Mouse (Mus musculus) heart, embryonic 14.5 days (tissue): Measurements from ENCODE around the gene Bcr. TPM values are rescaled to one million over a fixed set of nuclear protein-coding genes. Genes with fewer than 3 reads are reported as not detected.
"Not testable (repeated sequence)": the region's sequence is repeated elsewhere in the genome, so short reads cannot be mapped to it uniquely, and the experiment has no call there.

Experiments used
- ATAC-seq: fragments of 200-750 bp; cut with Nextera tagmentation; 2 replicates; pipeline ENCODE4 v1.8.0; 2017; ENCODE audit warnings: low read depth, moderate TSS enrichment; ENCODE audit not compliant: insufficient number of reproducible peaks, insufficient read depth, low FRiP score
- H3K27ac ChIP-seq, 2 experiments: fragments of 200-500 bp in 1 of 2; fragments of 300-500 bp in 1 of 2; sonication (generic) in 1 of 2; replicated peaks in 1 of 2; 2 replicates each; pipeline ENCODE4 v1.5.1; 2012 to 2014; ENCODE audit warnings: low read depth in 2 of 2, low read length in 2 of 2, control low read depth in 1 of 2, mild to moderate bottlenecking in 1 of 2, mixed read lengths in 1 of 2; ENCODE audit not compliant: control insufficient read depth in 1 of 2, insufficient read depth in 1 of 2
- H3K27me3 ChIP-seq: fragments of 300-500 bp; sonication (generic); 2 replicates; pipeline ENCODE4 v1.6.1; 2014; ENCODE audit warnings: mild to moderate bottlenecking, low read length, control low read depth; ENCODE audit not compliant: control insufficient read depth, insufficient read depth
- H3K36me3 ChIP-seq: fragments of 300-500 bp; sonication (generic); 2 replicates; pipeline ENCODE4 v1.6.1; 2014; ENCODE audit warnings: mild to moderate bottlenecking, control low read depth, low read length, mixed read lengths; ENCODE audit not compliant: control insufficient read depth, insufficient read depth
- H3K4me1 ChIP-seq, 2 experiments: fragments of 200-500 bp in 1 of 2; fragments of 300-500 bp in 1 of 2; sonication (generic) in 1 of 2; 2 replicates each; pipeline ENCODE4 v1.6.1; 2012 to 2014; ENCODE audit warnings: low read length in 2 of 2, control low read depth in 1 of 2, mixed read lengths in 1 of 2; ENCODE audit not compliant: control insufficient read depth in 2 of 2, insufficient read depth in 2 of 2
- H3K4me2 ChIP-seq: fragments of 300-500 bp; sonication (generic); 2 replicates; pipeline ENCODE4 v1.6.1; 2014; ENCODE audit warnings: mild to moderate bottlenecking, low read length
- H3K4me3 ChIP-seq, 2 experiments: fragments of 200-500 bp in 1 of 2; fragments of 300-500 bp in 1 of 2; sonication (generic) in 1 of 2; 2 replicates each; pipeline ENCODE4 v1.5.1; 2012 to 2014; ENCODE audit warnings: low read length in 2 of 2, mild to moderate bottlenecking in 2 of 2, control low read depth in 1 of 2, low read depth in 1 of 2, moderate library complexity in 1 of 2; ENCODE audit not compliant: control insufficient read depth in 1 of 2, insufficient read depth in 1 of 2
- H3K9ac ChIP-seq: fragments of 300-500 bp; sonication (generic); 2 replicates; pipeline ENCODE4 v1.6.1; 2014; ENCODE audit warnings: mild to moderate bottlenecking, low read length
- H3K9me3 ChIP-seq: fragments of 300-500 bp; sonication (generic); 2 replicates; pipeline ENCODE4 v1.6.1; 2016; ENCODE audit warnings: low read length, control low read depth; ENCODE audit not compliant: control insufficient read depth
- WGBS: fragments of 180-500 bp; shearing (Covaris S2); extraction: QIAGEN DNeasy Blood & Tissue Kit; methylation state at CpG from one replicate; pipeline ENCODE4 v1.1.7; 2014; 5-methylcytosine and 5-hydroxymethylcytosine counted together
- polyA plus RNA-seq: library from polyadenylated mRNA; unstranded; fragments of >200 nt; fragmentation: Nextera tagmentation; extraction: Ambion mirVana; gene quantifications from 2 replicates; pipeline ENCODE4 v1.2.1, GENCODE M21; 2014

Bcr gene
- polyA plus RNA-seq, 1 experiment from 2014 or later = 14.5 TPM

- Histone ChIP-seq H3K4me1 (peaks cover 4 to 6% of the 10 kb centered on the region in 2 experiments; a peak in 2 of 4 replicates), H3K4me2 (no peak overlapping the region), H3K36me3 (no peaks in the 10 kb centered on the region), H3K27me3 (no peaks in the 10 kb centered on the region), H3K9ac (no peak overlapping the region), H3K4me3 (no peak overlapping the region), H3K27ac (no peak overlapping the region), H3K9me3 (no peaks in the 10 kb centered on the region)
- no peak for ATAC-seq
- 90% methylated on average over 3 of the region's 3 CpGs for WGBS
These were observed 30.7 kb upstream of the Bcr start for GRCm38 (mm10) chr10:75029677-75030076.

- 70% methylated on average over 3 of the region's 3 CpGs for WGBS
- Histone ChIP-seq H3K36me3 (no peaks in the 10 kb centered on the region), H3K9ac (no peak overlapping the region), H3K4me2 (no peak overlapping the region), H3K27ac (no peak overlapping the region), H3K4me1 (peaks cover 4 to 6% of the 10 kb centered on the region in 2 experiments; a peak in 2 of 4 replicates), H3K4me3 (no peak overlapping the region), H3K9me3 (no peaks in the 10 kb centered on the region), H3K27me3 (no peaks in the 10 kb centered on the region)
- ATAC-seq = no peak
These were observed 30.2 kb upstream of the Bcr start for GRCm38 (mm10) chr10:75030234-75030633.

DNA sequence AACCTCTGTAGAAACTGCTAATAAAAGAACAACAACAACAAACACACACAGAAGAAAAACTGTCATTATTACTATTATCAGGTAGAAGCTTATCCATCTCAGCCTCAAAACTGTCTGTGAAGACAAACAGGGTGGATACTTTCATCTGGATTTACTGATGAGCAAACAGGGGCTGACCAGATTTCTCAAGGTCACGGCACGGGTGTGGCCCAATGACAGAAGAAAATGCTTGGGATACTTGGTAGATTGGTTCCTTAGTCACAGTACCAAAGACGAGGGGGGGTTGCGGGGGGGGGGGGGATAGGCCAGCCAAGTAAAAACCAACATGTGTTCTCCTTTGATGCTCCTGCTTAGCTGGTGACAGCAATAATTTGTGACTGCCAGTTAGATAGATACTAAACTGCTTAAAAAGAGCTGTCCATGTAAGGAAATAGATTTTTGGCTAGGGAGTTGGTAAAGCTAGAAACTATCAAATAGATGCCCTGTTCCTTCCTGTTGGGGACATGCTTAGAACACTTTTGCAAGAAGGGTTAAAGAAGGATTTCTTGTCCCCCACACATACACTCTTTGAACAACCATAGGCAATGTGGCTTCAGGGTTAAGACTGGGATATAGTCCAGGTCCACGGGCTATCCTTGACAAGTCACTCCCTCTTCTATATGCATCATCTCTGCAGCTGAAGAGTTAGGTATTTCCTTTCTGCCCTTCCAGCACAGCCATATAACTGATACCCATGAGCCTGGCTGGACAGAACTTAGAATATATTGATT, 28.9 kb upstream of the Bcr start:
- Histone ChIP-seq H3K4me3 (no peak overlapping the region), H3K9ac (no peak overlapping the region), H3K4me2 (no peak overlapping the region), H3K36me3 (no peaks in the 10 kb centered on the region), H3K27ac (no peak overlapping the region), H3K9me3 (no peaks in the 10 kb centered on the region), H3K4me1 (peaks cover 4 to 6% of the 10 kb centered on the region in 2 experiments; a peak in 2 of 4 replicates), H3K27me3 (no peaks in the 10 kb centered on the region)
- ATAC-seq = no peak
- WGBS = 51% methylated on average over 5 of the region's 5 CpGs

DNA sequence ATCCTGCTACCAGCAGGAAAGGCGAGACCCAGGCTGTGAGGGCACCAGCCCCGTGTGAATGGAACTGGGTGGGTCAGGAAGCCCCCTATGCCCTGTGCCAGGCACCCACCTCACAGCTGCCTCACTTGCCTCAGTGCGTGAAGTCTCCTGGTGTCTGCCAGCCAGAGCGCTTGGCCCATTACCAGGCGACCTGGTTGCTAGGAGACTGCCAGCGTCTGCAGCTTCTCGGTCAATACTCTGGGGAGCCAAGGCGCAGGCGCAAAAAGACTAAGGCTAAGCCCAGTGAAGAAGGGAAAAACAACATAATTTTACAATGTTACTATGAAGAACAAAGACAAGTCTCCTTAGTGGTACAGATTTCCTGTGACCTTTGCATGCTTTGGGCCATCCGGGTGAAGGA, 28.0 kb upstream of the Bcr start, which contains the start of gene Rsph14:
Gene Rsph14 (minus strand): TSS at position 192 of the 400 bp plus-strand sequence.
- WGBS = 38% methylated on average over 10 of the region's 10 CpGs
- H3K4me3 ChIP-seq = no peak within 1 kb of the TSS
- no peaks in the 10 kb centered on the region for H3K36me3 ChIP-seq
- H3K9me3 ChIP-seq = no peaks in the 10 kb centered on the region
- H3K27me3 ChIP-seq = no peaks in the 10 kb centered on the region
- H3K4me2 ChIP-seq = no peak within 1 kb of the TSS
- H3K27ac ChIP-seq = no peak within 1 kb of the TSS
- no peak within 1 kb of the TSS for H3K9ac ChIP-seq
- ATAC-seq = no peak
- peaks cover 6 to 10% of the 10 kb centered on the region in 2 experiments; a peak in 2 of 4 replicates for H3K4me1 ChIP-seq

DNA sequence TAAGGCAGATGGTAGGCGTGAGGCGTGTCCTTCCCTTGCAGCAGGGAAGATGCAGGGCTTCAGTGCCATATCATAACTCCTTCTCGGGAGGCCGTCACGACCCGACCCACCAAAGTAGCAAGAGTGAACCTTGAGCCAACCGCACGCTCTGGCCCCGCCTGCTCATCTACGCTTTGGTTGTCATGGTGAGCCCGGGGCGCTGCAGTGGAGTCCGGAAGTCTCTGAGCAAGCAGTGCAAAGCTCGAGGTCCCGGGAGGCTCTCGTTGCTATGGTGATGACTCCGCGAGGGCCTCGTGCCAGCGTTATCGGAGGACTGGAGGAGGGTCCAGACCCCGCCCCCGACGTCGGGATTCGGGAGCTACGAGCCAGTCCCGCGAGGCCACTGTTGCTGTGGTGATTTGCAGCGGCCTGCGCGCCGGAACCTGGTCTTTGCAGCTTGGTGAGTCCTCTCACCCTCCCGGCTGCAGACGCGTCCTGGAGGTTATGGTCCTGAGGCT, 23.5 kb upstream of the Bcr start, which contains the start of gene Rab36:
Gene Rab36 (plus strand): TSS at position 176 of the 497 bp plus-strand sequence.
- Histone ChIP-seq H3K9me3 (no peaks in the 10 kb centered on the region), H3K36me3 (no peaks in the 10 kb centered on the region), H3K9ac (peak within 1 kb of the TSS; percentile 60), H3K27ac (peak within 1 kb of the TSS; percentile 18 to 35; a peak in 1 of 4 replicates), H3K4me3 (peak within 1 kb of the TSS; percentile 45 to 49), H3K27me3 (no peaks in the 10 kb centered on the region), H3K4me2 (peak within 1 kb of the TSS; percentile 74), H3K4me1 (peaks cover 8 to 10% of the 10 kb centered on the region in 2 experiments; a peak in 3 of 4 replicates)
- ATAC-seq = peak; percentile 91
- WGBS = under 1% methylated on average over 36 of the region's 36 CpGs

DNA sequence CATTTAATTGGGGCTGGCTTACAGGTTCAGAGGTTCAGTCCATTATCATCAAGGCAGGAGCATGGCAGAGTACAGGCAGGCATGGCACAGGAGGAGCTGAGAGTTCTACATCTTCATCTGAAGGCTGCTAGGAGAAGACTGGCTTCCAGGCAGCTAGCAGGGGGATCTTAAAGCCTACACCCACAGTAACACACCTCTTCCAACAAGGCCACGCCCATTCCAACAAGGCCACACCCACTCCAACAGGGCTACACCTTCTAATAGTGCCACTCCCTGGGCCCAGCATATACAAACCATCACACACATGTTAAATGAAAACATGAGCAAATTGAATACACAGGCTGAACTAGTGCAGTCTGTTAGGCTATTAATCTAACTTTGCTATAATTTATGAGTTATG, 18.3 kb upstream of the Bcr start:
- H3K36me3 ChIP-seq, H3K27me3 ChIP-seq, H3K4me3 ChIP-seq, H3K4me1 ChIP-seq, H3K4me2 ChIP-seq, H3K27ac ChIP-seq, H3K9me3 ChIP-seq, ATAC-seq, H3K9ac ChIP-seq: not testable (repeated sequence)
- 4% methylated on average over 1 of the region's 1 CpGs for WGBS

- Histone ChIP-seq H3K4me2 (no peak overlapping the region), H3K36me3 (no peaks in the 10 kb centered on the region), H3K9ac (no peak overlapping the region), H3K9me3 (no peaks in the 10 kb centered on the region), H3K27ac (no peak overlapping the region), H3K27me3 (no peaks in the 10 kb centered on the region), H3K4me1 (no peaks in the 10 kb centered on the region), H3K4me3 (no peak overlapping the region)
- ATAC-seq = no peak
- WGBS = 31% methylated on average over 7 of the region's 7 CpGs
These were observed 15.9 kb upstream of the Bcr start for GRCm38 (mm10) chr10:75044459-75044858.
